Mouse (Mus musculus): ENCODE measurements around the gene Myo6.

GRCm38 (mm10) chr9:80192324-80192723 lies 27.5 kb downstream of the Myo6 start:
- TF ChIP-seq CTCF (IDR thresholded peaks at IDR 0.05; ENCODE audit: borderline replicate concordance, insufficient read depth, low read depth, low read length) (no peak), POLR2A (IDR thresholded peaks at IDR 0.05; ENCODE audit: borderline replicate concordance, insufficient read depth, low read length) (no peak)

Measured in cerebellum, adult 2 months (tissue).